ENCODE assay signal across 22 mouse cellular contexts in the genomic region with DNA sequence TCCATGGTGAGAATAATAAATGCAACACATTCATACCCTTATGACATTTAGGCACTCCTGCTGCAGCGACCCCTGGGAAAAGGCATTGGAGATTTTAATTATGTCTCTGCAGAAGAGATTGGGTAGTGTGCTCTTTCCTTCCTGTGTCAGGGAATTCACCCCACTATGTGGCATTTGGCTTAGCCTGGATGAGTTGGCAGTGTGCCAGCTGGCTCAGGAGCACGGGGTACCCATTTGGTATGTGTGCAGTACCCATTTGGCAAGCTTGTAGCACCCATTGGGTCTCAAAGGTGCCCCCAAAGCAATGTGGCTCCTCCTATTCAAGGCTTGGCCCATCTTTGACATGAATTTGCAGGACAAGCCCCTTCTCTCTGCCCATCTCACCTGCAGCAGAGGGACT. TPM values are rescaled to one million over a fixed set of nuclear protein-coding genes. Genes with fewer than 3 reads are reported as not detected.
DNase-seq lines count a peak whose midpoint lies in the region; ATAC-seq and TF ChIP-seq lines count a peak whose summit lies in the region.
"Had no signal": no experiment of that assay in that cellular context is flagged by ENCODE, and none has a peak within 500 bp of the region (broad histone marks: within the 10 kb centered on the region; RNA-seq: fewer than 3 reads in every experiment).

No protein-coding gene starts in this region.

- no peaks in the 10 kb centered on the region for H3K27me3 ChIP-seq in kidney, embryonic 14.5 days (ENCODE audit: control insufficient read depth, insufficient read depth, low read length)
- no peaks in the 10 kb centered on the region for H3K27me3 ChIP-seq in kidney, embryonic 15.5 days
- H3K27me3 ChIP-seq: embryonic facial prominence, embryonic 13.5 days; hindbrain, embryonic 12.5 days; intestine, embryonic 15.5 days; limb, embryonic 15.5 days; liver, embryonic 15.5 days had no signal

- no peak overlapping the region for H3K27ac ChIP-seq in kidney, embryonic 14.5 days (ENCODE audit: low read depth, low read length)
- H3K27ac ChIP-seq in kidney, embryonic 15.5 days: no peak overlapping the region
- H3K27ac ChIP-seq: embryonic facial prominence, embryonic 13.5 days; gastrocnemius, adult 2 months; heart, embryonic 10.5 days; hindbrain, embryonic 12.5 days; intestine, embryonic 15.5 days; limb, embryonic 15.5 days; liver, embryonic 15.5 days had no signal

- no peak overlapping the region for H3K4me2 ChIP-seq in kidney, embryonic 14.5 days (replicated peaks; ENCODE audit: low read depth, low read length)
- no peak overlapping the region for H3K4me2 ChIP-seq in kidney, embryonic 15.5 days
- H3K4me2 ChIP-seq: embryonic facial prominence, embryonic 13.5 days; hindbrain, embryonic 12.5 days; intestine, embryonic 15.5 days; limb, embryonic 15.5 days; liver, embryonic 15.5 days had no signal

- no peak for TF ChIP-seq CTCF in brain, embryonic 14.5 days (IDR thresholded peaks at IDR 0.05; ENCODE audit: borderline replicate concordance, extremely low read depth, insufficient read depth, insufficient read length)

- H3K9me3 ChIP-seq in kidney, embryonic 14.5 days (ENCODE audit: control insufficient read depth, low read length): no peaks in the 10 kb centered on the region
- H3K9me3 ChIP-seq in kidney, embryonic 15.5 days (replicated peaks): no peaks in the 10 kb centered on the region
- H3K9me3 ChIP-seq: embryonic facial prominence, embryonic 13.5 days; heart, embryonic 10.5 days; hindbrain, embryonic 12.5 days; intestine, embryonic 15.5 days; limb, embryonic 15.5 days; liver, embryonic 15.5 days had no signal

- WGBS in kidney, embryonic 14.5 days: 67% methylated on average over 2 of the region's 2 CpGs
- 73% methylated on average over 2 of the region's 2 CpGs for WGBS in kidney, embryonic 15.5 days

- TF ChIP-seq POLR2A in brain, embryonic 14.5 days (IDR thresholded peaks at IDR 0.05; ENCODE audit: borderline replicate concordance, extremely low read depth, insufficient read depth, insufficient read length, poor library complexity, severe bottlenecking): no peak

- no peaks in the 10 kb centered on the region for H3K36me3 ChIP-seq in kidney, embryonic 14.5 days (ENCODE audit: control insufficient read depth, insufficient read depth, low read length)
- H3K36me3 ChIP-seq in kidney, embryonic 15.5 days: no peaks in the 10 kb centered on the region
- H3K36me3 ChIP-seq: embryonic facial prominence, embryonic 13.5 days; G1E; heart, embryonic 10.5 days; hindbrain, embryonic 12.5 days; intestine, embryonic 15.5 days; limb, embryonic 15.5 days; liver, embryonic 15.5 days had no signal

- ATAC-seq in kidney, embryonic 14.5 days (ENCODE audit: low FRiP score, low TSS enrichment): no peak
- no peak for ATAC-seq in kidney, embryonic 15.5 days (replicated peaks; ENCODE audit: low FRiP score)
- ATAC-seq: activated CD4-positive, CD25-positive, alpha-beta regulatory T cell, adult 4 months; intestine, embryonic 15.5 days; lung, postnatal 0 days had no signal

- no peak overlapping the region for H3K4me3 ChIP-seq in kidney, embryonic 14.5 days (ENCODE audit: low read length)
- no peak overlapping the region for H3K4me3 ChIP-seq in kidney, embryonic 15.5 days (replicated peaks)
- H3K4me3 ChIP-seq: embryonic facial prominence, embryonic 13.5 days; gastrocnemius, adult 2 months; heart, embryonic 10.5 days; hindbrain, embryonic 12.5 days; intestine, embryonic 15.5 days; limb, embryonic 15.5 days; liver, embryonic 15.5 days had no signal

- peak; percentile 54 to 55 for DNase-seq in cerebellum, postnatal 10 days
- DNase-seq in cerebellum, adult 9-11 months: no peak
- peak; percentile 17 for DNase-seq in kidney, postnatal 10 days
- DNase-seq in adrenal gland, adult 2 months: peak; percentile 22
- DNase-seq in brain, embryonic 14.5 days (ENCODE audit: low read depth): peak; percentile 46
- no peak for DNase-seq in natural killer cell, adult 2 months (ENCODE audit: low spot score in 2 of 2)
- DNase-seq: gastrocnemius, adult 2 months; kidney, adult 9 months; right cerebral cortex, postnatal 14 days; thymus, postnatal 4 days had no signal

- H3K9ac ChIP-seq in kidney, embryonic 14.5 days (ENCODE audit: low read depth, low read length): no peak overlapping the region
- H3K9ac ChIP-seq in kidney, embryonic 15.5 days: no peak overlapping the region
- H3K9ac ChIP-seq: embryonic facial prominence, embryonic 13.5 days; hindbrain, embryonic 12.5 days; intestine, embryonic 15.5 days; limb, embryonic 15.5 days; liver, embryonic 15.5 days had no signal

- H3K4me1 ChIP-seq in kidney, embryonic 14.5 days (ENCODE audit: control insufficient read depth, insufficient read depth, low read length): no peaks in the 10 kb centered on the region
- no peaks in the 10 kb centered on the region for H3K4me1 ChIP-seq in kidney, embryonic 15.5 days
- H3K4me1 ChIP-seq: embryonic facial prominence, embryonic 13.5 days; intestine, embryonic 15.5 days; limb, embryonic 15.5 days; liver, embryonic 15.5 days had no signal

RNA-seq across cellular contexts. Expression of a gene that starts 45.8 kb away (rescaled TPM):
- 8.7 and 9.1 TPM in 2 replicates for polyA plus RNA-seq in kidney, embryonic 14.5 days (2014; fragmentation: Nextera tagmentation; extraction: Ambion mirVana)
- 10 to 100 TPM; 10.6 to 11.4 TPM for total RNA-seq in adrenal gland, adult 2 months (2021)
- polyA plus RNA-seq in adrenal gland, adult 2 months (2012; rRNA removed): 21.3 and 26.9 TPM in 2 replicates
- polyA plus RNA-seq in brain, embryonic 14.5 days (2012; rRNA removed): 13.3 and 13.6 TPM in 2 replicates
- 11.1 and 13.0 TPM in 2 replicates for polyA plus RNA-seq in kidney, embryonic 15.5 days (2015; fragmentation: Nextera tagmentation; extraction: Ambion mirVana)
- total RNA-seq: megakaryocyte progenitor cell, adult 5-6 weeks had no signal
- polyA plus RNA-seq: activated CD4-positive, CD25-positive, alpha-beta regulatory T cell, adult 4 months; G1E had no signal

RNA-seq across cellular contexts. Expression of a gene that starts 53.9 kb away (rescaled TPM):
- 109 and 122 TPM in 2 replicates for polyA plus RNA-seq in kidney, embryonic 14.5 days (2014; fragmentation: Nextera tagmentation; extraction: Ambion mirVana)
- 100 to 1,000 TPM; 112 to 141 TPM for total RNA-seq in adrenal gland, adult 2 months (2021)
- polyA plus RNA-seq in adrenal gland, adult 2 months (2012; rRNA removed): 86.4 and 144 TPM in 2 replicates
- 41.6 and 46.9 TPM in 2 replicates for polyA plus RNA-seq in brain, embryonic 14.5 days (2012; rRNA removed)
- polyA plus RNA-seq in kidney, embryonic 15.5 days (2015; fragmentation: Nextera tagmentation; extraction: Ambion mirVana): 115 and 117 TPM in 2 replicates

Comparison
In these comparisons a context has a peak if more than half of its experiments do, and no peak if none do; other contexts are left out.
1. DNase-seq: peak in cerebellum, postnatal 10 days (2 of 2), kidney, postnatal 10 days (single experiment), adrenal gland, adult 2 months (single experiment) and brain, embryonic 14.5 days (single experiment); none in cerebellum, adult 9-11 months (single experiment) and natural killer cell, adult 2 months (0 of 2).